Mouse (Mus musculus) G1E (cell line): ENCODE measurements at regions not wholly inside any gene's neighbourhood (a gene's known extent, or its start where the extent isn't known, plus 50 kb on each side); places are given as distances from the start of the nearest gene placed in this dataset.

Experiments used
- ATAC-seq: 2 replicates; pipeline ENCODE4 v1.8.0; 2016; ENCODE audit warnings: mild to moderate bottlenecking; ENCODE audit not compliant: insufficient number of reproducible peaks, poor library complexity, low FRiP score, severe bottlenecking; ENCODE audit errors: extremely low read depth
- DNase-seq: peaks from one replicate; pipeline ENCODE4 v3.0.0; 2012; ENCODE audit warnings: low spot score
- H3K27me3 ChIP-seq: 2 replicates; pipeline ENCODE4 v1.6.1; 2012; ENCODE audit warnings: mild to moderate bottlenecking, low read length, inconsistent platforms; ENCODE audit not compliant: insufficient read depth
- H3K36me3 ChIP-seq: replicated peaks from 2 replicates; pipeline ENCODE3; 2012; ENCODE audit warnings: mild to moderate bottlenecking, inconsistent platforms
- H3K4me1 ChIP-seq: 2 replicates; pipeline ENCODE4 v1.6.1; 2012; ENCODE audit warnings: low read depth, low read length, inconsistent platforms, mixed read lengths; ENCODE audit not compliant: insufficient read depth
- H3K4me3 ChIP-seq: 2 replicates; pipeline ENCODE4 v1.5.1; 2012; ENCODE audit warnings: low read depth, mild to moderate bottlenecking, inconsistent platforms, low read length, moderate library complexity, mixed read lengths
- H3K9me3 ChIP-seq: replicated peaks from 2 replicates; pipeline ENCODE4 v1.6.1; 2012; ENCODE audit warnings: inconsistent platforms
- CTCF ChIP-seq: IDR thresholded peaks from 2 replicates; pipeline ENCODE4 v1.5.1; 2012; ENCODE audit warnings: low read depth, low read length, inconsistent platforms, mixed read lengths
- GATA1 ChIP-seq: IDR thresholded peaks from 2 replicates; pipeline ENCODE4 v1.6.1; 2012; ENCODE audit warnings: borderline replicate concordance, low read length, inconsistent platforms, mixed read lengths
- GATA2 ChIP-seq: IDR thresholded peaks from 2 replicates; pipeline ENCODE4 v1.6.1; 2012; ENCODE audit warnings: low read depth, low read length, inconsistent platforms, borderline replicate concordance
- POLR2AphosphoS5 ChIP-seq: IDR thresholded peaks from 2 replicates; pipeline ENCODE4 v1.6.1; 2012; ENCODE audit warnings: low read depth, low read length, inconsistent platforms; ENCODE audit not compliant: insufficient replicate concordance
- TAL1 ChIP-seq: conservative IDR thresholded peaks from 2 replicates; pipeline ENCODE4 v1.6.1; 2012; ENCODE audit warnings: low read depth, low read length, inconsistent platforms, mixed read lengths

DNA sequence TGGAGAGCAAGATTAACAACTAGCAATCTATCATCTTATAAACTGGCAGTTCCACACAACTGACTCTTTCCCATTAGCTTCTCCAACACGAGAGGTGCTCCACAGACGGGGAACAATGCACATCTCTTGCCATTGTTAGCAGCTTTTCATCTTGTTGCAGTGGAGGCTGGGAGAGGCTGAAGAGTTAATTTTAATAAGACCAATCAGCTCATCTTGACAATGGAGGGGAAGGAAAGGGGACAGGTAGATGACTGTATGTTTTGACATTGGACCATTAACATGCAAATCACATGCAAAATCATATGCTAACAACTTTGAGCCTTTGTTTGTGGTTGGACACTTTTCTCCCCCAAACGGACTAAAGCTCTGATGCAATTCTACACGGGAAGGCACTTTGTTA is 218.9 kb upstream of the Id4 start:
- ATAC-seq, result no peak
- Histone ChIP-seq H3K9me3 (peaks cover 40% of the 10 kb centered on the region), H3K4me3 (no peak overlapping the region), H3K36me3 (no peaks in the 10 kb centered on the region), H3K4me1 (no peaks in the 10 kb centered on the region), H3K27me3 (no peaks in the 10 kb centered on the region)
- no peak for TF ChIP-seq GATA1
- no peak for TF ChIP-seq TAL1
- TF ChIP-seq POLR2AphosphoS5, result no peak
- TF ChIP-seq CTCF, result no peak
- no peak for TF ChIP-seq GATA2
- DNase-seq, result no peak

DNA sequence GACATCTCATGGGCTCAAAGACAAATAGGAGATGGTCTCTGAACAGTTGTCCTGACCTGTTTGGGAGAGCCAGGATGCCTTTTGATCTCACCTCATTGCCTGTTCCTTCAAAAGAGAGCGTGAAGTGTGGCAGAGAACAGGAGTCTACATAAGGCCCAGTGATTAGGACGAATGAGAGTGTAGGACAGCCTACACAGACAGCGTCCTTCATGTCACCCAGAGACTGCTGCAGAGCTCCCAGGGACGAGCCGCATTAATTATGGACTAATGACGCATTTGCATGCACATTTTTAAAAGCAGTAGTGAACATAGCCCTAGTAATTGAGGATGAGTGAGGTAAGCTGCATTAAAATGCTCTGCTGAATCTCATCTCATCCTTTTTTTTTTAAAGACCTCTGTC is 218.5 kb upstream of the Id4 start:
- H3K9me3 ChIP-seq, result peaks cover 41% of the 10 kb centered on the region

DNA sequence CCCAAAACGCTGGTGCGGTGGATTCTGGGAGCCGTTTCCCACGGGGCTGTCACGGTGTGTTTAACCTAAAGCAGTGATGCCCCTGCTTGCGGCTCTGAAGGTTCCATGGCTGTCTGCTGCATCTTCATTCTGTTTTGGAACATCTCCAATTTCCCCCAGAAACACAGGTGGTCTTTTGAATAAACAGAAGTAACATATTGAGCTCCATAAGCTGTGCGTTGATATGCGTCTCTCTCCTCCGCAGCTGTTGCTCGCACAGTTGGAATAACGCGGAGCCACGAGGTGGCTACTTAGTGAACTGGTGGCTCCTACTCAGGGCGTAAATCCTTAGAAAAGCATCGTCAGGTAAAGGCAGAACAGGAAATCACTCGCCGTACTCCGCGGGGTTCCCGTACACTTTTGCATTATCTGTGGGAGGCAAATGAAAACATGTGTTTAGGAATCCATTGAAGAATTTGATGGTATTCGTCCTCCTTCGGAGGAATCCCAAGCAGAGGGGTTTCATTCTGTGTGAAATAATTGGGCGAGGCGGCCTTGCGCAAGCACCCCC is 214.8 kb upstream of the Id4 start:
- no peak for ATAC-seq
- Histone ChIP-seq H3K4me3 (no peak overlapping the region), H3K27me3 (no peaks in the 10 kb centered on the region), H3K4me1 (no peaks in the 10 kb centered on the region), H3K36me3 (no peaks in the 10 kb centered on the region), H3K9me3 (peaks cover 43% of the 10 kb centered on the region)
- DNase-seq, result no peak
- no peak for TF ChIP-seq GATA2
- TF ChIP-seq CTCF, result no peak
- no peak for TF ChIP-seq POLR2AphosphoS5
- no peak for TF ChIP-seq GATA1
- no peak for TF ChIP-seq TAL1

More for the DNA sequence above, 218.5 kb upstream of the Id4 start:
- no peak for DNase-seq
- Histone ChIP-seq H3K4me3 (no peak overlapping the region), H3K27me3 (no peaks in the 10 kb centered on the region), H3K4me1 (no peaks in the 10 kb centered on the region), H3K36me3 (no peaks in the 10 kb centered on the region)
- no peak for ATAC-seq
- no peak for TF ChIP-seq CTCF

DNA sequence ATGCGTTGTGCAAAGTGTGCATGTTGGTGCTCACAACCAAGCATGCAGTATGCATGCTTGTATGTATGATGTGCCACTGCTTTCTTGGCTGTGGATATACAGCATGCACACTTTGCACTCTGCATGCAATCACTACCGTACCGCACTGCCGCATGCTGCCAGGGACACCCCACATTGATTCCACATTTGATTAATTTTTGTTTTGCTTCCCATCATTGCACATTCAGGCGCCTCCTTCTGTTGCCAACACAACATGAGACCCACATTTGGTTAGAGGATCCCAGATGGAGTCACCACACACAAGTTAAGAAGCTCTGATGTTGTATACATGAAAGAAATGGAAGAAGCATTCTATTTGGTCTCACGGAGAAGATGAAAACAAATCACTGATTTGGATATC is 211.2 kb upstream of the Id4 start:
- no peaks in the 10 kb centered on the region for H3K27me3 ChIP-seq
- ATAC-seq (no peak), DNase-seq (no peak)
- no peak for TF ChIP-seq POLR2AphosphoS5
- TF ChIP-seq GATA2, result no peak
- TF ChIP-seq CTCF, result no peak
- TF ChIP-seq TAL1, result no peak
- TF ChIP-seq GATA1, result no peak
- peaks cover 31% of the 10 kb centered on the region for H3K9me3 ChIP-seq
- H3K4me3 ChIP-seq, result no peak overlapping the region
- H3K4me1 ChIP-seq, result no peaks in the 10 kb centered on the region
- no peaks in the 10 kb centered on the region for H3K36me3 ChIP-seq

DNA sequence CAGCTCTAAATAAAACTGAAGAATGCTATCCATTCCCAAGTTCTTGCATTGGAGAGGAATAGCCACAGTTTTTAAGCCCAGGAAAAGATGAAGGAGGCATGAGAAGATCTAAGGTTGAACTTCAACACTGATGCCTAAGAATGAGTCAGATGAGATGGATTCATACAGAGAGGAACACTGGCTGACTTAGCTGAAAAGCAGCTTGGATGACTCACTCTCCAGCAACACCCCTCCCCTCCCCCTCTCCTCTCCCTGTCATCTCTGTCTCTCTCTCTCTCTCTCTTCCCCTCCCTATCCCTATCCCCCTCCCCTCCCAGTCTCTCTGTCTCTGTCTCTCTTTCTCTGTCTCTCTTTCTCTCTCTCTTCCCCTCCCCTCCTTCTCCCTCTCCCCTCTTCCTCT is 186.4 kb upstream of the Id4 start:
- H3K36me3 ChIP-seq, result no peaks in the 10 kb centered on the region
- peaks cover 23% of the 10 kb centered on the region for H3K9me3 ChIP-seq
- no peaks in the 10 kb centered on the region for H3K27me3 ChIP-seq
- no peaks in the 10 kb centered on the region for H3K4me1 ChIP-seq
- no peak for ATAC-seq
- TF ChIP-seq GATA1, result no peak
- TF ChIP-seq CTCF, result no peak
- TF ChIP-seq GATA2, result no peak
- no peak for TF ChIP-seq POLR2AphosphoS5
- TF ChIP-seq TAL1, result no peak
- DNase-seq, result no peak
- H3K4me3 ChIP-seq, result no peak overlapping the region

DNA sequence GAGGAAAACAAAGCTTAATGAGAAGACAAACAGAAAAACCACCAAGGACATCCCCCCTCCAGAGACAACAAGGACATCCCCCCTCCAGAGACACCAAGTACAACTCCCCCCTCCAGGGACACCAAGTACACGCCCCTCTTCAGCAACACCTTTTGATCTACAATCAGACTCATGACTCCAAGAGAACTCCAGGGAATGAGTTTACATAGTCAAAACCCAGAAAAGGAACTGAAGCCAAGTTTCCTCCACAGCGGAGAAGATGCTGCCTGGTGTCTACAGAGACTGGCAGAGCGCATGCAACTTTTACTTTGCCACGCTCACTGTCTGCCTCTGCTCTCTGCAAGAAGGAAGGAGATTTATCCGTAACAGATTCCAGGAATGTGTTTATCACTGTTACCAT is 185.7 kb upstream of the Id4 start:
- H3K9me3 ChIP-seq, result peaks cover 19% of the 10 kb centered on the region

DNA sequence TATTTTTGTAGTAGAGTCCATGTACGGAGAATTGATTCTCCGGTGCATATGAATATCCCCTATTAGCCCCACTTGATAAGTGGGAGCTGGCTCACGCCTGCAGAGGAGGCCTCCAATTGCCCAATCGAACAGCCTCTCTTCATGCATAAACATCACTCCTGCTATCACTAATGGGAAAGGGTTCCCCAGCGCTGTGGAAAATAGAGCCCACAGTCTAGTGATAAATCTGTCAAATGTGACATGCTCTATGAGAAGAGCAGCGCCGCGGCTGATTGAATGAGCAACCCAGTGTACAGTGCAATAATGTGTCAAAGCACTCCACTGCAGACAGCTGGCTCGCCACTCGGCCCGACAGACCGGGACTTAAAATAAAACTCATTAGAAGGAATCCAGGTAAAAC is 182.8 kb upstream of the Id4 start:
- no peak for TF ChIP-seq GATA2
- no peak for TF ChIP-seq TAL1
- no peak for TF ChIP-seq GATA1
- TF ChIP-seq CTCF, result no peak
- TF ChIP-seq POLR2AphosphoS5, result no peak
- Histone ChIP-seq H3K27me3 (no peaks in the 10 kb centered on the region), H3K4me3 (no peak overlapping the region), H3K9me3 (peaks cover 38% of the 10 kb centered on the region), H3K36me3 (no peaks in the 10 kb centered on the region), H3K4me1 (no peaks in the 10 kb centered on the region)
- ATAC-seq (no peak), DNase-seq (no peak)

More for the DNA sequence above, 185.7 kb upstream of the Id4 start:
- H3K4me3 ChIP-seq, result no peak overlapping the region
- no peak for ATAC-seq
- no peak for DNase-seq
- H3K4me1 ChIP-seq, result no peaks in the 10 kb centered on the region
- TF ChIP-seq GATA1 (no peak), POLR2AphosphoS5 (no peak), TAL1 (no peak), GATA2 (no peak), CTCF (no peak)
- no peaks in the 10 kb centered on the region for H3K36me3 ChIP-seq
- no peaks in the 10 kb centered on the region for H3K27me3 ChIP-seq
